Mouse (Mus musculus) CH12.LX (cell line): ENCODE results near the gene Rps6ka2. TPM values are rescaled to one million over a fixed set of nuclear protein-coding genes. Genes with fewer than 3 reads are reported as not detected.
A peak's percentile ranks its signal among the peaks of the same experiment; 100 is the strongest.

Source experiments
- DNase-seq: peaks from one replicate; pipeline ENCODE4 v3.0.0-alpha.2; 2013; ENCODE audit errors: extremely low read depth
- H3K27ac ChIP-seq: 2 replicates; pipeline ENCODE4 v1.5.1; 2012; ENCODE audit warnings: low read depth, mild to moderate bottlenecking, control low read depth, moderate library complexity; ENCODE audit not compliant: insufficient read depth
- H3K27me3 ChIP-seq: replicated peaks from 2 replicates; pipeline ENCODE3; 2012; ENCODE audit warnings: inconsistent platforms
- H3K36me3 ChIP-seq, 2 experiments: replicated peaks in 1 of 2; 2 replicates each; pipeline versions ENCODE3 to v1.6.1; 2012; ENCODE audit warnings: inconsistent platforms in 1 of 2, low read length in 1 of 2, mild to moderate bottlenecking in 1 of 2, mixed read lengths in 1 of 2, moderate library complexity in 1 of 2; ENCODE audit not compliant: control insufficient read depth in 1 of 2, insufficient read depth in 1 of 2
- H3K4me1 ChIP-seq, 2 experiments: 2 replicates each; pipeline ENCODE4 v1.6.1; 2012; ENCODE audit warnings: inconsistent platforms in 1 of 2, moderate library complexity in 1 of 2; ENCODE audit not compliant: insufficient read depth in 2 of 2, control insufficient read depth in 1 of 2
- H3K4me2 ChIP-seq: 2 replicates; pipeline ENCODE4 v1.6.1; 2012; ENCODE audit warnings: low read depth, mild to moderate bottlenecking, control low read depth; ENCODE audit not compliant: poor library complexity, insufficient read depth, severe bottlenecking
- H3K4me3 ChIP-seq, 3 experiments: fragments of 150-350 bp in 1 of 3; sonication (generic) in 1 of 3; replicated peaks in 1 of 3; 2 replicates each; pipeline versions ENCODE3 to v1.5.1; 2011 to 2012; ENCODE audit warnings: low read depth in 2 of 3, low read length in 2 of 3, mild to moderate bottlenecking in 2 of 3, moderate library complexity in 2 of 3, control low read depth in 1 of 3, improper control_type of control experiment in 1 of 3, inconsistent platforms in 1 of 3, mixed read lengths in 1 of 3; ENCODE audit not compliant: poor library complexity in 1 of 3
- H3K79me2 ChIP-seq: replicated peaks from 2 replicates; pipeline ENCODE4 v1.6.1; 2012; ENCODE audit warnings: mild to moderate bottlenecking, moderate library complexity; ENCODE audit not compliant: control insufficient read depth, poor library complexity, insufficient read depth, severe bottlenecking; ENCODE audit errors: extremely low read depth
- H3K9ac ChIP-seq: 2 replicates; pipeline ENCODE4 v1.6.1; 2012; ENCODE audit warnings: low read depth, mild to moderate bottlenecking, control low read depth, moderate library complexity; ENCODE audit not compliant: insufficient read depth
- H3K9me3 ChIP-seq: replicated peaks from 2 replicates; pipeline ENCODE3; 2012; ENCODE audit warnings: low read length, inconsistent platforms, mixed read lengths
- CTCF ChIP-seq, 2 experiments: IDR thresholded peaks in 1 of 2; conservative IDR thresholded peaks in 1 of 2; 2 replicates each; pipeline ENCODE4 v1.5.1; 2011 to 2012; ENCODE audit warnings: low read depth in 2 of 2, low read length in 2 of 2, improper control_type of control experiment in 1 of 2, inconsistent platforms in 1 of 2, mild to moderate bottlenecking in 1 of 2, moderate library complexity in 1 of 2
- ELF1 ChIP-seq: IDR thresholded peaks from 2 replicates; pipeline ENCODE4 v1.6.1; 2014; ENCODE audit warnings: low read depth, mild to moderate bottlenecking, inconsistent platforms, low read length, improper control_type of control experiment
- EP300 ChIP-seq: IDR thresholded peaks from 2 replicates; pipeline ENCODE4 v1.6.1; 2011; ENCODE audit warnings: low read length, improper control_type of control experiment
- HCFC1 ChIP-seq: IDR thresholded peaks from 2 replicates; pipeline ENCODE4 v1.6.1; 2012; ENCODE audit warnings: low read depth, mild to moderate bottlenecking, inconsistent platforms, low read length, improper control_type of control experiment
- JUN ChIP-seq: IDR thresholded peaks from 2 replicates; pipeline ENCODE4 v1.6.1; 2011; ENCODE audit warnings: low read depth, mild to moderate bottlenecking, low read length, improper control_type of control experiment, moderate library complexity; ENCODE audit not compliant: insufficient read depth
- JUND ChIP-seq: conservative IDR thresholded peaks from 2 replicates; pipeline ENCODE4 v1.6.1; 2011; ENCODE audit warnings: low read depth, low read length, improper control_type of control experiment
- MAFK ChIP-seq: IDR thresholded peaks from 2 replicates; pipeline ENCODE4 v1.6.1; 2011; ENCODE audit warnings: low read length, improper control_type of control experiment; ENCODE audit not compliant: insufficient replicate concordance
- MAX ChIP-seq: IDR thresholded peaks from 2 replicates; pipeline ENCODE4 v1.6.1; 2011; ENCODE audit warnings: low read length, improper control_type of control experiment
- NELFE ChIP-seq: IDR thresholded peaks from 2 replicates; pipeline ENCODE4 v1.6.1; 2011; ENCODE audit warnings: low read depth, low read length, improper control_type of control experiment
- PAX5 ChIP-seq: IDR thresholded peaks from 2 replicates; pipeline ENCODE4 v1.6.1; 2012; ENCODE audit warnings: low read length, inconsistent platforms, mixed read lengths
- POLR2A ChIP-seq: IDR thresholded peaks from 2 replicates; pipeline ENCODE4 v1.6.1; 2011; ENCODE audit warnings: low read depth, mild to moderate bottlenecking, improper control_type of control experiment, low read length
- POLR2AphosphoS2 ChIP-seq: IDR thresholded peaks from 2 replicates; pipeline ENCODE4 v1.6.1; 2011; ENCODE audit warnings: low read depth, low read length, improper control_type of control experiment
- SIN3A ChIP-seq: IDR thresholded peaks from 2 replicates; pipeline ENCODE4 v1.6.1; 2012; ENCODE audit warnings: low read length, improper control_type of control experiment, inconsistent platforms
- TBP ChIP-seq: conservative IDR thresholded peaks from 2 replicates; pipeline ENCODE4 v1.6.1; 2011; ENCODE audit warnings: low read depth, low read length, improper control_type of control experiment
- TCF12 ChIP-seq: IDR thresholded peaks from 2 replicates; pipeline ENCODE4 v1.6.1; 2014; ENCODE audit warnings: low read depth, mild to moderate bottlenecking, inconsistent platforms, low read length, improper control_type of control experiment
- UBTF ChIP-seq: IDR thresholded peaks from 2 replicates; pipeline ENCODE4 v1.6.1; 2012; ENCODE audit warnings: low read depth, mild to moderate bottlenecking, inconsistent platforms, low read length, improper control_type of control experiment, moderate library complexity
- USF1 ChIP-seq: IDR thresholded peaks from 2 replicates; pipeline ENCODE4 v1.6.1; 2014; ENCODE audit warnings: low read depth, mild to moderate bottlenecking, inconsistent platforms, low read length, improper control_type of control experiment
- ZMIZ1 ChIP-seq: IDR thresholded peaks from 2 replicates; pipeline ENCODE4 v1.6.1; 2012; ENCODE audit warnings: low read depth, mild to moderate bottlenecking, inconsistent platforms, low read length, improper control_type of control experiment
- ZNF384 ChIP-seq: IDR thresholded peaks from 2 replicates; pipeline ENCODE4 v1.6.1; 2012; ENCODE audit warnings: low read depth, low read length, improper control_type of control experiment, inconsistent platforms
- dilution Hi-C: fragments of 300-500 bp; cut with MboI; formaldehyde crosslinking; loops from 2 replicates; pipeline ENCODE4 v1.14.3; 2020; ENCODE audit warnings: low sequenced_read_pairs; ENCODE audit not compliant: extremely low pct_unique_long_range_greater_than_20kb, extremely low pct_ligation_motif_present
- in situ Hi-C: fragments of 300-500 bp; cut with MboI; formaldehyde crosslinking; loops from 3 replicates; pipeline ENCODE4 v1.14.3; 2019; ENCODE audit warnings: low sequenced_read_pairs, low pct_ligation_motif_present, low pct_unique_long_range_greater_than_20kb, mixed read lengths
- polyA plus RNA-seq: library from polyadenylated mRNA; unstranded; fragments of >175 nt; gene quantifications from 2 replicates; pipeline ENCODE4 v1.2.1, GENCODE M21; 2012; ENCODE audit warnings: low read depth; ENCODE audit not compliant: insufficient read length
- total RNA-seq, 2 experiments: library from RNA; depleted of rRNA; stranded (reverse); fragments of 300-350 nt in 1 of 2; fragments of >200 nt in 1 of 2; gene quantifications; 2 replicates each; pipeline ENCODE4 v1.2.3; 2012 to 2014

Rps6ka2 gene
- total and polyA plus RNA-seq, 3 experiments, result 0.64 to 1.4 (median 0.91) TPM

- Histone ChIP-seq H3K4me2 (no peak overlapping the region), H3K27ac (no peak overlapping the region), H3K9ac (no peak overlapping the region), H3K4me3 (no peak overlapping the region), H3K4me1 (peaks cover 6 to 35% of the 10 kb centered on the region in 2 experiments), H3K27me3 (no peaks in the 10 kb centered on the region), H3K79me2 (no peaks in the 10 kb centered on the region), H3K36me3 (no peaks in the 10 kb centered on the region), H3K9me3 (no peaks in the 10 kb centered on the region)
- no peak for DNase-seq
- dilution Hi-C loops, result no loop called here
- in situ Hi-C loops, result no loop called here
- no peak for TF ChIP-seq EP300
- TF ChIP-seq MAFK, result no peak
- TF ChIP-seq UBTF, result no peak
- TF ChIP-seq ZNF384, result no peak
- TF ChIP-seq, all 38 proteins: peak for 0
These were observed 70.6 kb downstream of the Rps6ka2 start for GRCm38 (mm10) chr17:7240526-7240925.

- Histone ChIP-seq H3K4me1 (peaks cover 8 to 37% of the 10 kb centered on the region in 2 experiments), H3K9ac (no peak overlapping the region), H3K9me3 (no peaks in the 10 kb centered on the region), H3K4me2 (no peak overlapping the region), H3K36me3 (no peaks in the 10 kb centered on the region), H3K4me3 (no peak overlapping the region), H3K27ac (no peak overlapping the region)
- no peak for DNase-seq
- dilution Hi-C loops, result no loop called here
- TF ChIP-seq CTCF (conservative IDR thresholded peaks at IDR 0.05 in 1 of 2, IDR thresholded peaks at IDR 0.05 in 1 of 2; ENCODE audit: low read depth in 2 of 2, low read length in 2 of 2), result no peak
- no peak for TF ChIP-seq POLR2A
- TF ChIP-seq, all 38 proteins: peak for 0
- H3K79me2 ChIP-seq, result no peaks in the 10 kb centered on the region
- in situ Hi-C loops, result no loop called here
- no peaks in the 10 kb centered on the region for H3K27me3 ChIP-seq
These were observed 75.2 kb downstream of the Rps6ka2 start for GRCm38 (mm10) chr17:7245078-7245477.

- in situ Hi-C loops (no loop called here), dilution Hi-C loops (no loop called here)
- no peaks in the 10 kb centered on the region for H3K36me3 ChIP-seq
- no peaks in the 10 kb centered on the region for H3K27me3 ChIP-seq
- H3K27ac ChIP-seq, result no peak overlapping the region
- peaks cover 14 to 46% of the 10 kb centered on the region in 2 experiments for H3K4me1 ChIP-seq
- H3K79me2 ChIP-seq, result no peaks in the 10 kb centered on the region
- no peaks in the 10 kb centered on the region for H3K9me3 ChIP-seq
- TF ChIP-seq USF1 (no peak), TBP (no peak), TCF12 (no peak), JUN (no peak), PAX5 (no peak), NELFE (no peak), POLR2AphosphoS2 (no peak), HCFC1 (no peak), MAX (no peak), SIN3A (no peak), UBTF (no peak), ELF1 (no peak), MAFK (no peak), JUND (no peak), ZMIZ1 (no peak)
- H3K4me2 ChIP-seq, result no peak overlapping the region
- no peak overlapping the region for H3K9ac ChIP-seq
- H3K4me3 ChIP-seq, result no peak overlapping the region
- peak; percentile 26 for DNase-seq
These were observed 77.1 kb downstream of the Rps6ka2 start for GRCm38 (mm10) chr17:7246893-7247556.
